Comparison of ENCODE assay signal across 9 mouse cellular contexts in the genomic region with DNA sequence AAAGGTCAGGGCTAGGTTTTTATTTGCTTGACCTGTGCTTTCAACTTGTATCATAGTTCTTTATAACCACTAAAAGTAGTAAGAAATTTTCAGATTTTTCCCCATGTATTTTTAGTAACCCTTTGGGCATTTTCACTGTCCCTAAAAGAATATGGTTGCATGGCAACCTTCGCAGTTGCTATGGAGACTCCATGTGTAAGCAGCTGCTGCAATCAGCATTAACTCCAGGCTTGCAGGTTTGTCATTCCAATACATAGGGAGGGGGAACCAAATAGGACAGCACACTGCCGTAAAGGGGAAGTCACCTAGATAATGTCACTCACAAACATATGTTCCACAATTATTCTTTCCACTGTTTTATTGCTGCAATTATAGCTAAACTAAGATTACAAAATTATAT.
DNase-seq lines count a peak whose midpoint lies in the region; ATAC-seq lines count a peak whose summit lies in the region.
"Had no signal": no experiment of that assay in that cellular context is flagged by ENCODE, and none has a peak within 500 bp of the region (broad histone marks: within the 10 kb centered on the region; RNA-seq: fewer than 3 reads in every experiment).

No protein-coding gene starts in this region.

- H3K9me3 ChIP-seq in embryonic facial prominence, embryonic 11.5 days (replicated peaks; ENCODE audit: control insufficient read depth, low read length) = no peaks in the 10 kb centered on the region
- no peaks in the 10 kb centered on the region for H3K9me3 ChIP-seq in embryonic facial prominence, embryonic 10.5 days
- H3K9me3 ChIP-seq in midbrain, embryonic 10.5 days (replicated peaks) = no peaks in the 10 kb centered on the region

- H3K36me3 ChIP-seq in embryonic facial prominence, embryonic 11.5 days (replicated peaks; ENCODE audit: control insufficient read depth, insufficient read depth, low read depth, low read length) = no peaks in the 10 kb centered on the region
- no peaks in the 10 kb centered on the region for H3K36me3 ChIP-seq in embryonic facial prominence, embryonic 10.5 days (replicated peaks)
- H3K36me3 ChIP-seq in midbrain, embryonic 10.5 days = no peaks in the 10 kb centered on the region

- no peak overlapping the region for H3K27ac ChIP-seq in embryonic facial prominence, embryonic 11.5 days (replicated peaks; ENCODE audit: low read depth, low read length)
- H3K27ac ChIP-seq in embryonic facial prominence, embryonic 10.5 days (replicated peaks) = no peak overlapping the region
- H3K27ac ChIP-seq in midbrain, embryonic 10.5 days (replicated peaks) = no peak overlapping the region

- no peak overlapping the region for H3K4me3 ChIP-seq in embryonic facial prominence, embryonic 11.5 days (ENCODE audit: low read depth, low read length)
- no peak overlapping the region for H3K4me3 ChIP-seq in embryonic facial prominence, embryonic 10.5 days
- no peak overlapping the region for H3K4me3 ChIP-seq in midbrain, embryonic 10.5 days

- peak; percentile 31 for DNase-seq in embryonic facial prominence, embryonic 11.5 days (ENCODE audit: low spot score)
- no peak for DNase-seq in embryonic facial prominence, embryonic 10.5 days (ENCODE audit: low spot score)
- DNase-seq in layer of hippocampus, adult 11-12 months (ENCODE audit: low spot score) = peak; percentile 79
- peak; percentile 47 for DNase-seq in midbrain, embryonic 10.5 days (ENCODE audit: low spot score)
- peak; percentile 65 to 69 for DNase-seq in right cerebral cortex, postnatal 36 days (ENCODE audit: low spot score in 2 of 2)
- DNase-seq in adrenal gland, postnatal 10 days = no peak
- no peak for DNase-seq in natural killer cell, adult 2 months (ENCODE audit: low spot score in 2 of 2)
- no peak for DNase-seq in urinary bladder, postnatal 25 days (ENCODE audit: low spot score)
- DNase-seq: liver, postnatal 0 days had no signal

- H3K9ac ChIP-seq in embryonic facial prominence, embryonic 11.5 days (replicated peaks; ENCODE audit: low read length) = no peak overlapping the region
- H3K9ac ChIP-seq: liver, postnatal 0 days had no signal

- 35% methylated on average over 2 of the region's 2 CpGs for WGBS in embryonic facial prominence, embryonic 11.5 days
- WGBS in embryonic facial prominence, embryonic 10.5 days = 42% methylated on average over 2 of the region's 2 CpGs
- 31% methylated on average over 2 of the region's 2 CpGs for WGBS in midbrain, embryonic 10.5 days

- no peak overlapping the region for H3K4me2 ChIP-seq in embryonic facial prominence, embryonic 11.5 days (ENCODE audit: low read depth, low read length)

- no peaks in the 10 kb centered on the region for H3K4me1 ChIP-seq in embryonic facial prominence, embryonic 11.5 days (ENCODE audit: control insufficient read depth, insufficient read depth, low read length)
- H3K4me1 ChIP-seq in embryonic facial prominence, embryonic 10.5 days = peaks cover 7% of the 10 kb centered on the region; the same call in 1 of the 2 replicates
- H3K4me1 ChIP-seq in midbrain, embryonic 10.5 days = peaks cover 28% of the 10 kb centered on the region

- ATAC-seq in embryonic facial prominence, embryonic 11.5 days (replicated peaks; ENCODE audit: insufficient number of reproducible peaks, low FRiP score, low TSS enrichment, low read depth) = peak; percentile 70; the same call in 1 of the 2 replicates
- ATAC-seq: liver, postnatal 0 days had no signal

- no peaks in the 10 kb centered on the region for H3K27me3 ChIP-seq in embryonic facial prominence, embryonic 11.5 days (ENCODE audit: control insufficient read depth, insufficient read depth, low read length)
- H3K27me3 ChIP-seq in embryonic facial prominence, embryonic 10.5 days (replicated peaks; ENCODE audit: low read depth, poor library complexity, severe bottlenecking) = no peaks in the 10 kb centered on the region
- H3K27me3 ChIP-seq in midbrain, embryonic 10.5 days (ENCODE audit: low read depth, poor library complexity, severe bottlenecking) = no peaks in the 10 kb centered on the region

Comparison
In these comparisons a context has a peak if more than half of its experiments do, and no peak if none do; other contexts are left out.
1. DNase-seq: peak in embryonic facial prominence, embryonic 11.5 days (single experiment), layer of hippocampus, adult 11-12 months (single experiment), midbrain, embryonic 10.5 days (single experiment) and right cerebral cortex, postnatal 36 days (2 of 2); none in embryonic facial prominence, embryonic 10.5 days (single experiment), adrenal gland, postnatal 10 days (single experiment), natural killer cell, adult 2 months (0 of 2) and urinary bladder, postnatal 25 days (single experiment).